Mouse (Mus musculus) mouse trophoblast stem cell (cell line): ENCODE results near the gene Furin.

ENCODE experiments used
- in situ Hi-C, 2 experiments: fragments of 300-500 bp; cut with MseI, MboI; formaldehyde crosslinking; loops; 2 replicates in 1 of 2; 3 replicates in 1 of 2; pipeline ENCODE4 v1.15.1; 2025

Gene Furin

GRCm38 (mm10) chr7:80373352-80373751 lies 31.9 kb downstream of the Furin start:
- in situ Hi-C loops, result no loop called here

GRCm38 (mm10) chr7:80372667-80373066 lies 32.6 kb downstream of the Furin start:
- in situ Hi-C loops, result no loop called here

DNA sequence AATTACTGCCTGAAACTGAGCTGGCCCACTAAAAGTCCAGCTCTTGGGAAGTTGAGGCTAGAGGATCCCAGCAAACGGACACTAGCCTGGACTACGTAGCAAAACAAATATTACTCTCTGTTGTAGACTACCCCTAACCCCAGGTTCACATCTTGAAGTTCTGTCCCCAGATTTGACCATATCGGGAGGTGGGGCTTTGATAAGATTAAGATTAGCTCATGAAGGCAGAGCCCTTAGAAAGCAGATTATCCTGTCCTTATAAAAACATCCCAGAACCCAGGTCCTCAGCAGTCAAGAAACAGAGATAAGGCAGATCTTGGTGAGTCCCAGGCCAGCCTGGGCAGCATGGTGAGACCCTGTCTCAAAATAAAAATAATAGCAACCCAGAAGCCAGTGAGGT lies 33.1 kb downstream of the Furin start:
- in situ Hi-C loops, result no loop called here

DNA sequence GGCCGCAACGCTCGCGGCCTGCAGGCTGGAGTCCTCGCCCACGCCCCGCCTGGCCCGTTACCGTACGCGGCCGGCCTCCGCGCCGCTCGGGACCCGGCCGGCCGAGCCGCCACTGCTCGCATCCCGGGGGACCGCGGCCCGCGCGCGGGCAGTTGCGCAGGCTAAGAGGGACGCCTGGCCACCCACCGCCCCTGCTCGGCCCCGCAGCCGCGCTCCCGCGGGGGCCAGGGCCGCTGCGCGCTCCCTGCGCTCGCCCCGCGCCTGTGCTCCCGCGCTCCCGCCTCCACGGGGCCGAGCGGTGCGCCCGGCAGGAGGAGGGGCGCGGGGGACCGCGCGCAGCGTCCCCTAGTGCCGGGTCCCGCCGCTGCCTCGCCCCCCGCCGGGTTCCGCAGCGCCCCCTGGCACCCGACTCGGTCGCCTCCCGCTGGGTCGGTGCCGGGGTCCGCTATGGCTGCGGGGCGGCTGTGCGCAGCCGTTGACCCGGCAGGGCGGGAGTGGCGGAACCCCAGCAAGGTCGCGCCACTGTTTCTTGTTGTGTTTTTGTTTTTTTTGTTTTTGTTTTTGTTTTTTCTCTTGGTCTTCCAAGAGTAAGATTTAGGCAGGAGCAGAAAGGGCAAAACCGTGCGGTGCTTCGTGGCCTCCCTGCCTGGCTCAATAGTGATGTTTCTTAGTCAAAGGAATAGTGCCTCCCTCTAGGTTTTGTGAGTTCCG lies 34.0 kb downstream of the Furin start, which contains the start of gene Man2a2:
Gene Man2a2, minus strand, starts transcription at position 335 of the 711 bp plus-strand sequence.
- in situ Hi-C loops, result no loop called here

DNA sequence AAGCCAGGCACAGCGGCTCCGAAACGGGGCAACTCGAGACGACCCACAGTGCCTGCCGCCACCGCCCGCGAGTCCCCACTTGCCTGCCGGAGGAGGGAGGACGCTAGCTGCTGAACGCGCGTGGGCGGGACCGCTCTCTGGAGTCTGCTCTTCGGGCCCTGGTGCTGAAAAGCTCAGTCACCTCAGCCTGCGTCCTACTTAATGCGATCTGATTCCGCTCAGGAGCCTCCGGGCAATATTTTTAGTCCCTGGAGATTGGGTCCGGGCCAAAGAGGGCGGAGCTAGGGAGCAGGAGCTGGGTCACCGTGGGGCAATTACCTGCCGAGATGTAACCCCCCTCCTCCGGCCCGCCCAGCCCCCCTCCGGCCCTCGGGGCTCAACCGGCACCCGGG lies 34.6 kb downstream of the Furin start:
- in situ Hi-C loops, result no loop called here

DNA sequence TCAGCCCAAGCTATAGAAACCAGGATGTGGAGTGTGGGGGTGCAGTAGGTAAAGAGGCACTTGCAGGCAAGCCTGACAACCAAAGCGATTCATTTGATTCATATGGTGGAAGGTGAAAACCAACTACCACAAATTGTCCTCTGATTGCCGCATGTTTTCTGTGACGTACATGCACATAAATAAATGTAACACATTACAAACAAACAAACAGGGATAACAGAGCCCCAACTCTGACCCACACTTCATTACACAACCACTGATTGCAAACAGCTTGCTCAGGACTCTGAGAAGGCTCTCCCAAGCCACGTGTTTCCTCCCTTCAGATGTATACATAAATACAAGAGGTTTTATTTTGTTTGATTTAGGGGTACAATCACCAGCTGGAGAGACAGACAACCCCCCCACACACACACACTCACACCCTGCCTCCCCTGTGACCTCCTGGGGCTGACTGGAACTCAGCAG lies 35.2 kb downstream of the Furin start:
- in situ Hi-C loops, result no loop called here

DNA sequence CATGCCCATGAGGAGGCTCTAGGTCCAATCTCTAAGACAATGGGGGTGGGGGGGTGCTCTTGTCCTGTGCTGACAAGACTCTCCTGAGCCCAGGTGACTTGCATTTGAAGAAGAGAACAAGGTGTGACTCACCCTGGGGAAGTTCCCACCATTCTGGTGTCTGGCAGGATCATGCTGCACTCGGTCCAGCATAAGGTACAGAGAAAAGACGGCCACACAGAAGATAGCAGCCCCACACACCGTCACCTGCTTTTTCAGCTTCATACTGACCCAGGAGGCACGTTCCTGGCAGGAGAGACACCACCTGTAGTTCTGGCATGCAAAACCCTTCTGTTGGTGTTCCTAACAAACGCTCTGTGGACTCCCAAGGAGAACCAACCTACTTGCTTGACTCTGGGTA lies 35.8 kb downstream of the Furin start:
- in situ Hi-C loops, result no loop called here

- in situ Hi-C loops, result no loop called here
Measured at GRCm38 (mm10) chr7:80368635-80369421, 36.4 kb downstream of the Furin start.

DNA sequence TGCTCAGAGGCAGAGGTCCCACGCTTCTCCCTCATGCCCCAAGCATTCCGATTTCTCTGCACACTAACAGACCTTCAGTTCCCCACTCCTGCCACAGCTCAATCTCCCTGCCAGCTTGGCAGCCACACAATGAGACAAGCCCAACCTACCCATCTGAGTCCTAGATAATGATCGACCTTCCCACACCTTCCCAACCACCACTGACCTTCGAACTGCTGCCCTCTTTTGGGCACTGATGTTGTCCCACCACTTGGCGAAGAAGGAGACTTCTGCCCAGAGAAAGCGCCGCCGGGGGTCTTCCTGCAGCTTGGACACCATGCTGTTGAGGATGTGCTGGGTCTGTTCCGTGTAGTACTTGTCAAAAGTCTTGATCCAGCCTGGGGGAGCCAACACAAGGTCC lies 37.2 kb downstream of the Furin start:
- in situ Hi-C loops, result no loop called here

DNA sequence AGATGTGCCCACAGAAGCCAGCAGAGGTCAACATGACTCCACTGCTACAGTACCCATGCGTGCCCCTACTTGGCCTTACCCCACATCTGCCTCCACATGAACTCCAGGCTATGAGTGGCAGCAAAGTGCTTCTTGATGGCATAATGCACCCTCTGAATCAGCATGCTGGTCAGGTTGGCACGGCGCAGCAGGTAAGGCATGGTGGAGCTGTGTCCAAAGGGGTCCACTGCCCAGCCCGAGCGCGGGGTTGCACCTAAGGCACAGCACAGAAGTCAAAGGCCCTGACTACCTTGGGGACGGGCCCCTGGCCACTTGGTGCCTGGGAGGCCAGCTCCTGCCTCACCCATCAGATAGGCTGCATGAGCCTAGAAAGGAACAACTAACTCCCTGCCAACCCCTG lies 38.0 kb downstream of the Furin start:
- in situ Hi-C loops, result no loop called here

DNA sequence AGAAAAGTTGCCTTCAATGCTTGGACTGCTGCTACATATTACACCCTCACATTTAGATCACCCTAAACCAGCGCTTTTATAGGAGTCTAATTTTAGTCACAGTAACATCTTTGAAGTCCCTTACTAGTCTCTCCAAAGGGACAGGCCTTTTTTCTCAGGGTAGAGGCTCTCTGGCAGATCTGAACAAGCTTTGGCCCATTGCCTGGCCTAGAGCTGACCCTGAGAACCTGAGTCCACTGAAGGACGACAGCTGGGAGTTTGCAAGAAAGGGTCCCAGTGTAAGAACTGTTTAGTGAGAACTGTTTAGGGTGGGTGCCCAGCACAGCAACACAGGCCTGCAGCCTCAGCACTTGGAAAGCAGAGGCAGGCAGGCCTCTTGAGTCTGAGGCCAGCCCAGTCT lies 39.5 kb downstream of the Furin start:
- in situ Hi-C loops, result no loop called here

DNA sequence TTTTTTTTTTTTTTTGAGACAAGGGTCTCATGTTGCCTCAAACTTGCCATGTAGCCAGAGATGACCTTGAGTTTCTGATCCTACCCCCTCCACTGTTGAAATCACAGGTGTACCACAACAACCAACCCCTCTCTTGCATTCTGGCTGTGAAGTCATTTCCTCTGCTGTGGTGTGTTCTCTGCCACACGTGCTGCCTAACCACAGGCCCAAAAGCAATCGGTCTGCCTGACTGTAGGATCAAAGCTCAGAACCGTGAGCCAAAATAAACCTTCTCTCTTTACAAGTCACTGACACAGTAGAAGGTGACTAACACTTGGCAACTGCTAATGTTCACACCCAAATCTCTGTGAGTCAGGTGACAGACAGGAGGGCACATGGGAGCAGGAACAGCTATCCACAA lies 44.8 kb downstream of the Furin start:
- in situ Hi-C loops, result no loop called here

- in situ Hi-C loops, result no loop called here
Measured at GRCm38 (mm10) chr7:80358039-80358438, 47.2 kb downstream of the Furin start.

- in situ Hi-C loops, result no loop called here
Measured at GRCm38 (mm10) chr7:80357156-80357555, 48.1 kb downstream of the Furin start.

DNA sequence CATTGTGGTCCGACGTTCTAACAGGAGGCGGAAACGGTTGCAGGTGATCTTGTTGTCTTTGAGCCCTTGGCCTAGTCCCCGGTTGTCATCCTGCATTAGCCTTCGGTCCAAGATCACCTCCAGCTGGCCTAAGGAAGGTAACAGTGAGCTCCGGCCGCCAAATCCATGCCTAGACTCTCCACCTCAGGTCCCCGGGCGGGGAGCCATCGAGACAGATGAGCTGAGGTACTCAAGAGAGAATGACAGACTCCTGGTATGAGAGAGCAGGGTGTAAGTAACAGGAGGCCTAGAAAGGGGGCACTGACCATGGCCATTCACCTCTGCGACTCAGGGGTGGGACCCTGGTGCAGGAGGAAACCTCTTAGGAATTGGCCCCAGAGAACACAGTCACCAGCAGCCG lies 48.9 kb downstream of the Furin start:
- in situ Hi-C loops, result no loop called here

- in situ Hi-C loops, result no loop called here
Measured at GRCm38 (mm10) chr7:80352920-80353319, 52.3 kb downstream of the Furin start.

GRCm38 (mm10) chr7:80350808-80351207 lies 54.4 kb downstream of the Furin start:
- in situ Hi-C loops, result no loop called here

DNA sequence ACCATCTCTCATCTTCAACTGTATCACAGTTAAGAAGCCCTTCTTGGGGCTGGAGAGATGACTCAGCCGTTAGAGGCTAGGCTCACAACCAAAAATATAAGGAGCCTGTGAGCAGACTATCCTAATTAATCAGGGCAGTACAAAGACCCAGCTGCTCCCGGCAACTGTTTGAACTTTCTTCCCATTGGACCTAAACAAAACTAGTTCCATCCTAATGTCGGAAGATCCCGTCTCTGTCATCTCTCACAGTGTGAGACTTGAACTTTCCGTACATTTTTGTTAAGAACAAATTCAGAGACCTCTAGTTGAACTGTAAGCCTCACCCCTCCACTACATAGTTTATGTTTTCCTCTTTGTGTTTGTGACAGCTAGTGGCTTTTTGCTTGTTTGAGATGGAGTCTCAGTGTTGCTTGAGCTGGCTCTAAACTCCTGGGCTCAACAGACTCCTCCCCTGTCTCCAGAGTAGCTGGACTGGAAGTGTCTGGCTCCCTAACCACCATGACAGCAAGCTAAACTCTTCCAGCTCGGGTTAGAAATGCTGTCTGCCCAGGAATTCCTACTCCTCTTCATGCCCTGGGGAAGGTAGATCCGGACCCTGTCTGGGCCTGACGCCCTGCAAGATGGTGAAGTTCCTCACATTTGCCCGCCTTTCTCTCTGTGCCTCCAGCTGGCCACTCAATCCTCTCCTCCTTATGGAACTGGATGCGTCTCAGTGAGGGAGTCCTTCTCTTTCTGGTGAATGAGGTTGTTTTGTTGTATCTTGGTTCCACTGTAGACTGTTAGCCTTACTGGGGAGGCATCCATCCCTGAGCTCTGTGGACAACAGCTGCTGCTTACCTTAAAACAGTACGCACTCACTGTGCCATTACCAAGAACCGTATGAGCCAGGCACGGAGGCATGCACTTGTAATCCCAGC lies 57.3 kb downstream of the Furin start:
- in situ Hi-C loops, result no loop called here

DNA sequence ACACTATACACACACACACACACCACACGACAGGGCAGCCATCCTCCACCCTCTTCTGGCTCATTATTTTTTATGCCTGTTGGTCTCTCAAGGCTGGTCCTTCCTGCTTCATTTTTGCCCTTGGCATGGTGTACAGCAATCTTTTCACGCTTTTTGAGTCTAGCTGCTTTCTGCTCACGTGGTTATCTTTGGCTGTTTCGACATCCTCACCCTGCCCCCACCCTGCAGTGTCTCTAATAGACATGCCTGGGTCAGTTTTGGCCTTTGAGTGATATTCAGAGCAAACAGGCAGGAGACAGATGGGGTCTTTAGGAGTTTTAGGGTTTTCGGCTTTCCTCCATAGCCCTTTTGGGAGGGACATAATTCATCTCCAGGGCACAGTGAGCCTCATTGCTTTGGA lies 58.4 kb downstream of the Furin start:
- in situ Hi-C loops, result no loop called here

DNA sequence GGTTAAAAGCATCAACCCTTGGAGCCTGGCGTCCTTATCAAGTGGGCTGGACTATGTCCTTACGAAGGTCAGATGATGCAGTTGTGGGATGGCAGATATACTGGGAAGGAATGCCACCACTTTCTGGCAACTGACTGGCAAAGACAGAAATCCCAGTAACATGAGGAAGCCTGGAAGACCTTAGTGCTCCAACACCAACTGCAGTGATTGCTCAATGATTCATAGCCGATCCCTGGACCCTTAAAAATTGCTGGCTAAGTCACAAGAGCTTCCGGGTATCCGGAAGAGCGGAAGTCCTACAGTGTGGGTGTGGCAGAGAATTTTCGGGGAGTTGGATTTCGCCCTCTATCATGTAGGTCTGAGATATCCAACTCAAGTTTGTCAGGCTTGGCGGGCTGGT lies 59.1 kb downstream of the Furin start:
- in situ Hi-C loops, result no loop called here

- in situ Hi-C loops, result loop anchor here (5.0 kb wide), 1 partner anchor 34 kb away; no protein-coding TSS in a partner anchor
Measured at GRCm38 (mm10) chr7:80343270-80344018, 61.8 kb downstream of the Furin start.
